Mouse (Mus musculus) thymus, postnatal 0 days (tissue): ENCODE results near the gene Mrgprf. TPM values are rescaled to one million over a fixed set of nuclear protein-coding genes. Genes with fewer than 3 reads are reported as not detected.

Experiments used
- DNase-seq: peaks from one replicate; pipeline ENCODE4 v3.0.0-alpha.2; 2015; ENCODE audit warnings: low spot score
- polyA plus RNA-seq: library from polyadenylated mRNA; unstranded; fragments of >200 nt; fragmentation: Nextera tagmentation; extraction: Ambion mirVana; gene quantifications from 2 replicates; pipeline ENCODE4 v1.2.1, GENCODE M21; 2015

Mrgprf gene
- polyA plus RNA-seq, 1 experiment from 2014 or later, result 1.1 TPM

DNA sequence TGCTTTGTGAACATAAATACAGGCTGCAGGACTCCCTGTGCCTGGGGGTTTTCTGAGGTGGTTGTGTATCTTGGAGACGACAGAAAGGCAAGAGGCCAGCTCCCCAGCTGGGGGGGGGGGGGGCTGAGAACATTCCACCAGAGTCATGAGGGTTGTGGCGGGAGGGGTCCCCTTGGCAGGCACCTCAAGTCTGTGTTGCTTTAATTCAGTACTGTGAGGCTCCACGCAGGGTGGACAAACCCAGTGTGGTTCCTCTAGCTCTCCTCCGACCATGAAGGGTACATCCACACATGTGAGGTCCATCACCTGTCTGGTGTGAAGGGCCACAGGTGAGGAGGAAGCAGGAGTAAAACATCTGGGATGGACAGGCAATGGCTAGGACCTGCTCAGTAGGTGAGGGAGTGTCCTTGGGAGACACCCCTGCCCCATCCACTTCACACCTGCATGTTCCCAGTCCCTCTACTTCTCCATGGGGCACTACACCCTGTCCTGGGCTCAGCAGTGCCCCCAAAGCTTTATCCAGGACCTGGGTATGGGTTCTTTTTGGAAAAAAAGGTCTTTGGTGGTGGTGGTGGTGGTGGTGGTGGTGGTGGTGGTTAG lies 33.9 kb downstream of the Mrgprf start:
- no peak for DNase-seq

DNA sequence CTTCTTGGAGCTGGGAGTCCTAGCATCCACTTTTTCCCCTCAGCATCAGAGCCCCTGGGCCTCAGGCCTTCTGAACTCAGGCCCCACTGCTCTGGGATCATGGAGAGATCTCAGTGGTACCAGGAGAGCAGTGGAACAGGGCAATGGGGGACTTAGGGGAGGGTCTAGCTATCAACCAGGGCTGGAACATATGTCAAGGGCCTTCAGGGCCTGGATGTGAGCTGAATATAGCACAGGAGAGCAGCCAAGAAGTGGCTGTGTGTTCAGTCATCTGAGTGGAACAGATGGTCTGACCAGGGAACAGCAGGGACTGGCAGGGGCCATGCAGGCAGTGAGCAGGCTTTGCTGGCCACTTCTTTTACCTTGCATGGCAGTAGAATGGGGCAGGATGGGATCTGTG lies 34.6 kb downstream of the Mrgprf start:
- DNase-seq, result no peak

DNA sequence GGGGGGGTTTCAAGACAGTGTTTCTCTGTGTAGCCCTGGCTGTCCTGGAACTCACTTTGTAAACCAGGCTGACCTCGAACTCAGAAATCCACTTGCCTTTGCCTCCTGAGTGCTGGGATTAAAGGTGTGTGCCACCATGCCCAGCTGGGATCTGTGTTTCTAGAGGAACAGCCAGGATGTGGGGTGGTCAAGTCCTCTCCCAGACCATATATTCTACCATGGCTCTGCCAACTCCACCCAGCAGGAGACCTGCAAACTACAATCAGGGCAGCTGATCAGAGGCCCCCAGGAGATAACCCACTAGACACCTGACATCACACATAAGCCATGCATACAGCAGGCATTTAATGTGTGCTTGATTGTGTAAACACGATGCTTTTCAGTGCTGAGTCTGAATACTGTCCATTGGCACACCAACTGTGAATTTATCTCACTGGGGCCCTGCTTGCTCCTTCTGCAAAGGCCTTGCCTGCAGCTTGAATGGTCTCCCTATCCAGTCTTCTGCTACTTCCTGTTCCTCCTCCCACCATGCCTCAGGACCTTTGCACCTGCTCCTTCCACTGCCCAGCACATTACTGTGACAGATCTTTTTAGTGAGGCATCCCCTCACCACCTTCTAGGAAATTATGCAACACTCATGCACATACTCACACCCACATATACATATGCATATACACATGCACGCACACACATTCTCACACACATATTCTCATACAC lies 35.1 kb downstream of the Mrgprf start:
- DNase-seq, result no peak

DNA sequence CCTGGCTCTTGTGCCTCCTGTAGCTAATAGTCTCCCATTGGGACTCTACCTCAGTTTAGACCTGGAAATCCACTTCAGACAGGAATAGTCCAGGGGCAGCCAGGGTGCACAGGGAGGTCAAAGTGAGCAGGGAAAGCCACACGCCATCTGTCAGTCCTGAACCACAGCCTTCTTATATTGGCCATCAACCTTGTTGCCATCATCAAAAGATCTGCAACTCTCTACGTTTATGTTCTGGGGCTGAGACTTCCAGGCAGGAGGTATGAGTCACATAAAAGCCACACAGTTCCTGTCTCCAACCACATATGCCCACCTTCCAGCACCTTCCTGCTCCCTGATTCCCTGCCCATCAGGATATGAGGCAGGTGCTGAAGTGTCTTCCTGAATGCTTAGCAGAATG lies 37.3 kb downstream of the Mrgprf start:
- no peak for DNase-seq

DNA sequence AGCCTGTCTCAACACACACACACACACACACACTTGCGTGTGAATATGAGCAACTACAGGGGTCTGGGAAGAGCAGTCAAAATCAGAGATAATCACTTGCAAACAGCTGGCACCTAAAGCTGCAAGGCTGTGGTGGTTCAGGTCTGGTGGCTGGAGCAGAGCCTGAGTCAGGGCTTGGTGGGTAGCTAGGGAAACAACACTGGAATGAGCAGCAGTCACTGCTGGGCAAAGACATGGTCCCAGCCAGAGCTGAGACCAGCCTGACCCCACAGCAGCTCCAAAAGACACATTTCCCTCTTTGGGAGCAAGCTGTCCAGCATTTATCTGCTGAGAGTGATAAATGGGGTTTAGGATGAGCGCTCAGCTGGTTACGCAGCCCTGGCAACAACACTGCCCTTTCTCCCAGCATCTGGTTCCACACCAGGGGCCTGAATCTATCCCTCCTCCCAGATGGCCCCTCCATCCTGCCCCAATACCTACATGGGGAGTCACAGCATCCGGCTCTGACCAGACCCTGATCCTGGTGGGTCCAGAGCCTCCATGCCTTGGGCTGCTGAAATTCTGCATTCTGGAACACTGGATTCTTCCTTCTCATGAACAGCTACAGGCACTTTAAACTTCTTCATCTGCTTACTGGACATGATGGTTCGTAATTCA lies 39.7 kb downstream of the Mrgprf start:
- DNase-seq, result no peak

Other genes starting within 250 kb of the Mrgprf start
- 0.57 TPM in 1 of 2 replicates, not detected in the other for gene 1810010D01Rik, start 92.7 kb upstream of the Mrgprf start, polyA plus RNA-seq
- gene Tpcn2, start 16.8 kb upstream of the Mrgprf start, polyA plus RNA-seq, result 10.5 and 13.4 TPM in 2 replicates
- 0.04 and 0.07 TPM in 2 replicates for gene Mrgprd, start 14.0 kb downstream of the Mrgprf start, polyA plus RNA-seq